Mouse (Mus musculus): ENCODE data around the gene Stat2. TPM values are rescaled to one million over a fixed set of nuclear protein-coding genes. Genes with fewer than 3 reads are reported as not detected.
"Not testable (repeated sequence)": the region's sequence is repeated elsewhere in the genome, so short reads cannot be mapped to it uniquely, and the experiment has no call there.

The Stat2 gene
- polyA plus RNA-seq, 1 experiment from 2014 or later: 10.0 TPM

- Histone ChIP-seq H3K4me3 (ENCODE audit: control insufficient read depth in 1 of 2, insufficient read depth in 1 of 2, low read depth in 1 of 2, low read length in 2 of 2) (peak overlapping the region; percentile 81 to 83), H3K36me3 (ENCODE audit: control insufficient read depth, insufficient read depth, low read length) (peaks cover 4% of the 10 kb centered on the region; the same call in 1 of the 2 replicates), H3K4me2 (ENCODE audit: low read length) (peak overlapping the region; percentile 82), H3K4me1 (ENCODE audit: control insufficient read depth in 2 of 2, insufficient read depth in 2 of 2, low read length in 2 of 2) (no peaks in the 10 kb centered on the region), H3K27me3 (ENCODE audit: control insufficient read depth, insufficient read depth, low read length) (no peaks in the 10 kb centered on the region), H3K9ac (ENCODE audit: low read length) (peak overlapping the region; percentile 86), H3K9me3 (ENCODE audit: control insufficient read depth, low read length) (no peaks in the 10 kb centered on the region), H3K27ac (replicated peaks in 1 of 2; ENCODE audit: control insufficient read depth in 1 of 2, insufficient read depth in 1 of 2, low read depth in 2 of 2, low read length in 2 of 2) (peak overlapping the region; percentile 44 to 72)
- no peak for ATAC-seq (ENCODE audit: insufficient number of reproducible peaks, insufficient read depth, low FRiP score, low read depth)
- 46% methylated on average over 7 of the region's 7 CpGs for WGBS
Measured at GRCm38 (mm10) chr10:128270866-128271265, 507 bp downstream of the Stat2 start.

- Histone ChIP-seq H3K4me2 (ENCODE audit: low read length) (no peak overlapping the region), H3K27me3 (ENCODE audit: control insufficient read depth, insufficient read depth, low read length) (no peaks in the 10 kb centered on the region), H3K4me1 (ENCODE audit: control insufficient read depth in 2 of 2, insufficient read depth in 2 of 2, low read length in 2 of 2) (no peaks in the 10 kb centered on the region), H3K36me3 (ENCODE audit: control insufficient read depth, insufficient read depth, low read length) (peaks cover 10% of the 10 kb centered on the region), H3K9me3 (ENCODE audit: control insufficient read depth, low read length) (no peaks in the 10 kb centered on the region), H3K4me3 (ENCODE audit: control insufficient read depth in 1 of 2, insufficient read depth in 1 of 2, low read depth in 1 of 2, low read length in 2 of 2) (no peak overlapping the region), H3K9ac (ENCODE audit: low read length) (no peak overlapping the region), H3K27ac (replicated peaks in 1 of 2; ENCODE audit: control insufficient read depth in 1 of 2, insufficient read depth in 1 of 2, low read depth in 2 of 2, low read length in 2 of 2) (no peak overlapping the region)
- 54% methylated on average over 2 of the region's 2 CpGs for WGBS
- no peak for ATAC-seq (ENCODE audit: insufficient number of reproducible peaks, insufficient read depth, low FRiP score, low read depth)
Measured at GRCm38 (mm10) chr10:128271883-128272282, 1.5 kb downstream of the Stat2 start.

- ATAC-seq (ENCODE audit: insufficient number of reproducible peaks, insufficient read depth, low FRiP score, low read depth); H3K4me1 ChIP-seq (ENCODE audit: control insufficient read depth in 2 of 2, insufficient read depth in 2 of 2, low read length in 2 of 2); H3K27ac ChIP-seq (replicated peaks in 1 of 2; ENCODE audit: control insufficient read depth in 1 of 2, insufficient read depth in 1 of 2, low read depth in 2 of 2, low read length in 2 of 2); H3K27me3 ChIP-seq (ENCODE audit: control insufficient read depth, insufficient read depth, low read length); H3K4me2 ChIP-seq (ENCODE audit: low read length); H3K9ac ChIP-seq (ENCODE audit: low read length); H3K4me3 ChIP-seq (ENCODE audit: control insufficient read depth in 1 of 2, insufficient read depth in 1 of 2, low read depth in 1 of 2, low read length in 2 of 2); H3K9me3 ChIP-seq (ENCODE audit: control insufficient read depth, low read length): not testable (repeated sequence)
- peaks cover 14% of the 10 kb centered on the region for H3K36me3 ChIP-seq (ENCODE audit: control insufficient read depth, insufficient read depth, low read length)
- 97% methylated on average over 4 of the region's 7 CpGs for WGBS
Measured at GRCm38 (mm10) chr10:128272819-128273439, 2.6 kb downstream of the Stat2 start.

- H3K9ac ChIP-seq (ENCODE audit: low read length); H3K9me3 ChIP-seq (ENCODE audit: control insufficient read depth, low read length); H3K27me3 ChIP-seq (ENCODE audit: control insufficient read depth, insufficient read depth, low read length); ATAC-seq (ENCODE audit: insufficient number of reproducible peaks, insufficient read depth, low FRiP score, low read depth); H3K4me2 ChIP-seq (ENCODE audit: low read length); H3K4me3 ChIP-seq (ENCODE audit: control insufficient read depth in 1 of 2, insufficient read depth in 1 of 2, low read depth in 1 of 2, low read length in 2 of 2); H3K27ac ChIP-seq (replicated peaks in 1 of 2; ENCODE audit: control insufficient read depth in 1 of 2, insufficient read depth in 1 of 2, low read depth in 2 of 2, low read length in 2 of 2); H3K4me1 ChIP-seq (ENCODE audit: control insufficient read depth in 2 of 2, insufficient read depth in 2 of 2, low read length in 2 of 2): not testable (repeated sequence)
- peaks cover 32% of the 10 kb centered on the region for H3K36me3 ChIP-seq (ENCODE audit: control insufficient read depth, insufficient read depth, low read length)
- 92% methylated on average over 1 of the region's 1 CpGs for WGBS
Measured at GRCm38 (mm10) chr10:128275374-128275773, 5.0 kb downstream of the Stat2 start.

- Histone ChIP-seq H3K4me2 (ENCODE audit: low read length) (no peak overlapping the region), H3K4me3 (ENCODE audit: control insufficient read depth in 1 of 2, insufficient read depth in 1 of 2, low read depth in 1 of 2, low read length in 2 of 2) (no peak overlapping the region), H3K27ac (replicated peaks in 1 of 2; ENCODE audit: control insufficient read depth in 1 of 2, insufficient read depth in 1 of 2, low read depth in 2 of 2, low read length in 2 of 2) (no peak overlapping the region), H3K36me3 (ENCODE audit: control insufficient read depth, insufficient read depth, low read length) (peaks cover 58% of the 10 kb centered on the region), H3K4me1 (ENCODE audit: control insufficient read depth in 2 of 2, insufficient read depth in 2 of 2, low read length in 2 of 2) (no peaks in the 10 kb centered on the region), H3K27me3 (ENCODE audit: control insufficient read depth, insufficient read depth, low read length) (no peaks in the 10 kb centered on the region), H3K9me3 (ENCODE audit: control insufficient read depth, low read length) (no peaks in the 10 kb centered on the region), H3K9ac (ENCODE audit: low read length) (no peak overlapping the region)
- WGBS: 59% methylated on average over 6 of the region's 6 CpGs
- ATAC-seq (ENCODE audit: insufficient number of reproducible peaks, insufficient read depth, low FRiP score, low read depth): no peak
Measured at GRCm38 (mm10) chr10:128278158-128278557, 7.8 kb downstream of the Stat2 start.

- Histone ChIP-seq H3K27ac (replicated peaks in 1 of 2; ENCODE audit: control insufficient read depth in 1 of 2, insufficient read depth in 1 of 2, low read depth in 2 of 2, low read length in 2 of 2) (no peak overlapping the region), H3K9me3 (ENCODE audit: control insufficient read depth, low read length) (no peaks in the 10 kb centered on the region), H3K27me3 (ENCODE audit: control insufficient read depth, insufficient read depth, low read length) (no peaks in the 10 kb centered on the region), H3K4me1 (ENCODE audit: control insufficient read depth in 2 of 2, insufficient read depth in 2 of 2, low read length in 2 of 2) (no peaks in the 10 kb centered on the region), H3K9ac (ENCODE audit: low read length) (no peak overlapping the region), H3K36me3 (ENCODE audit: control insufficient read depth, insufficient read depth, low read length) (peaks cover 73% of the 10 kb centered on the region), H3K4me2 (ENCODE audit: low read length) (no peak overlapping the region), H3K4me3 (ENCODE audit: control insufficient read depth in 1 of 2, insufficient read depth in 1 of 2, low read depth in 1 of 2, low read length in 2 of 2) (no peak overlapping the region)
- 79% methylated on average over 6 of the region's 6 CpGs for WGBS
- no peak for ATAC-seq (ENCODE audit: insufficient number of reproducible peaks, insufficient read depth, low FRiP score, low read depth)
Measured at GRCm38 (mm10) chr10:128280943-128281342, 10.6 kb downstream of the Stat2 start.

- peaks cover 77% of the 10 kb centered on the region for H3K36me3 ChIP-seq (ENCODE audit: control insufficient read depth, insufficient read depth, low read length)
- H3K9me3 ChIP-seq (ENCODE audit: control insufficient read depth, low read length): no peaks in the 10 kb centered on the region
- H3K4me1 ChIP-seq (ENCODE audit: control insufficient read depth in 2 of 2, insufficient read depth in 2 of 2, low read length in 2 of 2): no peaks in the 10 kb centered on the region
- no peak overlapping the region for H3K9ac ChIP-seq (ENCODE audit: low read length)
- no peaks in the 10 kb centered on the region for H3K27me3 ChIP-seq (ENCODE audit: control insufficient read depth, insufficient read depth, low read length)
- no peak for ATAC-seq (ENCODE audit: insufficient number of reproducible peaks, insufficient read depth, low FRiP score, low read depth)
- H3K4me3 ChIP-seq (ENCODE audit: control insufficient read depth in 1 of 2, insufficient read depth in 1 of 2, low read depth in 1 of 2, low read length in 2 of 2): no peak overlapping the region
- H3K27ac ChIP-seq (replicated peaks in 1 of 2; ENCODE audit: control insufficient read depth in 1 of 2, insufficient read depth in 1 of 2, low read depth in 2 of 2, low read length in 2 of 2): no peak overlapping the region
- WGBS: 88% methylated on average over 14 of the region's 14 CpGs
- no peak overlapping the region for H3K4me2 ChIP-seq (ENCODE audit: low read length)
Measured at GRCm38 (mm10) chr10:128281682-128282081, 11.3 kb downstream of the Stat2 start.

GRCm38 (mm10) chr10:128282886-128283450, 12.6 kb downstream of the Stat2 start:
- no peak overlapping the region for H3K27ac ChIP-seq (replicated peaks in 1 of 2; ENCODE audit: control insufficient read depth in 1 of 2, insufficient read depth in 1 of 2, low read depth in 2 of 2, low read length in 2 of 2)
- no peak overlapping the region for H3K9ac ChIP-seq (ENCODE audit: low read length)
- WGBS: 85% methylated on average over 20 of the region's 20 CpGs
- no peak overlapping the region for H3K4me2 ChIP-seq (ENCODE audit: low read length)
- H3K4me3 ChIP-seq (ENCODE audit: control insufficient read depth in 1 of 2, insufficient read depth in 1 of 2, low read depth in 1 of 2, low read length in 2 of 2): no peak overlapping the region
- no peaks in the 10 kb centered on the region for H3K27me3 ChIP-seq (ENCODE audit: control insufficient read depth, insufficient read depth, low read length)
- H3K9me3 ChIP-seq (ENCODE audit: control insufficient read depth, low read length): no peaks in the 10 kb centered on the region
- no peak for ATAC-seq (ENCODE audit: insufficient number of reproducible peaks, insufficient read depth, low FRiP score, low read depth)
- H3K36me3 ChIP-seq (ENCODE audit: control insufficient read depth, insufficient read depth, low read length): peaks cover 78% of the 10 kb centered on the region
- no peaks in the 10 kb centered on the region for H3K4me1 ChIP-seq (ENCODE audit: control insufficient read depth in 2 of 2, insufficient read depth in 2 of 2, low read length in 2 of 2)

Data from heart, embryonic 14.5 days (tissue).